Mouse (Mus musculus): ENCODE data around the gene Brpf3. TPM values are rescaled to one million over a fixed set of nuclear protein-coding genes. Genes with fewer than 3 reads are reported as not detected.
"Not testable (repeated sequence)": the region's sequence is repeated elsewhere in the genome, so short reads cannot be mapped to it uniquely, and the experiment has no call there.

Gene Brpf3
- polyA plus RNA-seq, 1 experiment = 8.8 TPM

GRCm38 (mm10) chr17:28809175-28809831, 8.4 kb downstream of the Brpf3 start:
- Histone ChIP-seq H3K4me3 (replicated peaks) (no peak overlapping the region), H3K4me1 (peaks cover 10% of the 10 kb centered on the region), H3K36me3 (replicated peaks; ENCODE audit: low read length) (peaks cover 63% of the 10 kb centered on the region), H3K9me3 (no peaks in the 10 kb centered on the region), H3K27me3 (replicated peaks) (no peaks in the 10 kb centered on the region)
- TF ChIP-seq GATA1 (IDR thresholded peaks at IDR 0.05; ENCODE audit: borderline replicate concordance, low read length) = no peak
- TF ChIP-seq FLI1 (IDR thresholded peaks at IDR 0.05; ENCODE audit: low read length) = no peak

- TF ChIP-seq GATA1 (IDR thresholded peaks at IDR 0.05; ENCODE audit: borderline replicate concordance, low read length) = no peak
- no peak for TF ChIP-seq FLI1 (IDR thresholded peaks at IDR 0.05; ENCODE audit: low read length)
- Histone ChIP-seq H3K36me3 (replicated peaks; ENCODE audit: low read length) (peaks cover 65% of the 10 kb centered on the region), H3K27me3 (replicated peaks) (no peaks in the 10 kb centered on the region), H3K4me3 (replicated peaks) (no peak overlapping the region), H3K4me1 (peaks cover 26% of the 10 kb centered on the region), H3K9me3 (no peaks in the 10 kb centered on the region)
Observed at GRCm38 (mm10) chr17:28812345-28812744, 11.5 kb downstream of the Brpf3 start.

- H3K27me3 ChIP-seq (replicated peaks) = no peaks in the 10 kb centered on the region
- no peaks in the 10 kb centered on the region for H3K9me3 ChIP-seq
- no peak overlapping the region for H3K4me3 ChIP-seq (replicated peaks)
- peaks cover 73% of the 10 kb centered on the region for H3K36me3 ChIP-seq (replicated peaks; ENCODE audit: low read length)
- TF ChIP-seq GATA1 (IDR thresholded peaks at IDR 0.05; ENCODE audit: borderline replicate concordance, low read length) (no peak), FLI1 (IDR thresholded peaks at IDR 0.05; ENCODE audit: low read length) (no peak)
- peaks cover 27% of the 10 kb centered on the region for H3K4me1 ChIP-seq
Observed at GRCm38 (mm10) chr17:28814529-28815097, 13.7 kb downstream of the Brpf3 start.

GRCm38 (mm10) chr17:28815384-28816004, 14.6 kb downstream of the Brpf3 start:
- H3K9me3 ChIP-seq = no peaks in the 10 kb centered on the region
- peaks cover 70% of the 10 kb centered on the region for H3K36me3 ChIP-seq (replicated peaks; ENCODE audit: low read length)
- H3K4me3 ChIP-seq (replicated peaks) = no peak overlapping the region
- no peak for TF ChIP-seq FLI1 (IDR thresholded peaks at IDR 0.05; ENCODE audit: low read length)
- peaks cover 27% of the 10 kb centered on the region for H3K4me1 ChIP-seq
- H3K27me3 ChIP-seq (replicated peaks) = no peaks in the 10 kb centered on the region

- H3K36me3 ChIP-seq (replicated peaks; ENCODE audit: low read length) = peaks cover 72% of the 10 kb centered on the region
- H3K27me3 ChIP-seq (replicated peaks); H3K4me3 ChIP-seq (replicated peaks); H3K9me3 ChIP-seq: not testable (repeated sequence)
- peaks cover 27% of the 10 kb centered on the region for H3K4me1 ChIP-seq
Observed at GRCm38 (mm10) chr17:28816326-28816725, 15.4 kb downstream of the Brpf3 start.

- Histone ChIP-seq H3K4me3 (replicated peaks) (no peak overlapping the region), H3K36me3 (replicated peaks; ENCODE audit: low read length) (peaks cover 80% of the 10 kb centered on the region), H3K4me1 (peaks cover 27% of the 10 kb centered on the region), H3K27me3 (replicated peaks) (no peaks in the 10 kb centered on the region), H3K9me3 (no peaks in the 10 kb centered on the region)
- no peak for TF ChIP-seq FLI1 (IDR thresholded peaks at IDR 0.05; ENCODE audit: low read length)
- no peak for TF ChIP-seq GATA1 (IDR thresholded peaks at IDR 0.05; ENCODE audit: borderline replicate concordance, low read length)
Observed at GRCm38 (mm10) chr17:28816875-28817811, 16.3 kb downstream of the Brpf3 start.

- TF ChIP-seq GATA1 (IDR thresholded peaks at IDR 0.05; ENCODE audit: borderline replicate concordance, low read length) (no peak), FLI1 (IDR thresholded peaks at IDR 0.05; ENCODE audit: low read length) (no peak)
Observed at GRCm38 (mm10) chr17:28820189-28820588, 19.3 kb downstream of the Brpf3 start.

GRCm38 (mm10) chr17:28823004-28823745, 22.3 kb downstream of the Brpf3 start:
- H3K4me1 ChIP-seq = peaks cover 3% of the 10 kb centered on the region; the same call in 1 of the 2 replicates
- no peak overlapping the region for H3K4me3 ChIP-seq (replicated peaks)
- peaks cover 94% of the 10 kb centered on the region for H3K36me3 ChIP-seq (replicated peaks; ENCODE audit: low read length)
- no peaks in the 10 kb centered on the region for H3K9me3 ChIP-seq
- TF ChIP-seq GATA1 (IDR thresholded peaks at IDR 0.05; ENCODE audit: borderline replicate concordance, low read length) (no peak), FLI1 (IDR thresholded peaks at IDR 0.05; ENCODE audit: low read length) (no peak)
- H3K27me3 ChIP-seq (replicated peaks) = no peaks in the 10 kb centered on the region

More at GRCm38 (mm10) chr17:28820189-28820588, 19.3 kb downstream of the Brpf3 start:
- Histone ChIP-seq H3K9me3 (no peaks in the 10 kb centered on the region), H3K4me3 (replicated peaks) (no peak overlapping the region), H3K27me3 (replicated peaks) (no peaks in the 10 kb centered on the region), H3K36me3 (replicated peaks; ENCODE audit: low read length) (peaks cover 89% of the 10 kb centered on the region), H3K4me1 (peaks cover 16% of the 10 kb centered on the region)

- no peaks in the 10 kb centered on the region for H3K9me3 ChIP-seq
- no peaks in the 10 kb centered on the region for H3K27me3 ChIP-seq (replicated peaks)
- TF ChIP-seq GATA1 (IDR thresholded peaks at IDR 0.05; ENCODE audit: borderline replicate concordance, low read length) (no peak), FLI1 (IDR thresholded peaks at IDR 0.05; ENCODE audit: low read length) (no peak)
- no peak overlapping the region for H3K4me3 ChIP-seq (replicated peaks)
- peaks cover 3% of the 10 kb centered on the region; the same call in 1 of the 2 replicates for H3K4me1 ChIP-seq
- H3K36me3 ChIP-seq (replicated peaks; ENCODE audit: low read length) = peaks cover 94% of the 10 kb centered on the region
Observed at GRCm38 (mm10) chr17:28823749-28824148, 22.9 kb downstream of the Brpf3 start.

Measured in megakaryocyte, embryonic 14.5 days (primary cell).